Mouse (Mus musculus) liver, embryonic 13.5 days (tissue): ENCODE measurements around the gene P4ha1. TPM values are rescaled to one million over a fixed set of nuclear protein-coding genes. Genes with fewer than 3 reads are reported as not detected.

ENCODE experiments used
- ATAC-seq: fragments of 200-750 bp; cut with Nextera tagmentation; 2 replicates; pipeline ENCODE4 v1.8.0; 2017; ENCODE audit warnings: low read depth, mild to moderate bottlenecking, moderate number of reproducible peaks, moderate library complexity
- DNase-seq: peaks from one replicate; pipeline ENCODE4 v3.0.0; 2022
- H3K27ac ChIP-seq: fragments of 300-500 bp; sonication (generic); 2 replicates; pipeline ENCODE4 v1.5.1; 2015; ENCODE audit warnings: moderate library complexity, mild to moderate bottlenecking, inconsistent platforms
- H3K27me3 ChIP-seq: fragments of 300-500 bp; sonication (generic); 2 replicates; pipeline ENCODE4 v1.6.1; 2015; ENCODE audit warnings: mild to moderate bottlenecking, inconsistent platforms
- H3K36me3 ChIP-seq: fragments of 300-500 bp; sonication (generic); 2 replicates; pipeline ENCODE4 v1.6.1; 2015; ENCODE audit warnings: mild to moderate bottlenecking, inconsistent platforms
- H3K4me1 ChIP-seq: fragments of 300-500 bp; sonication (generic); replicated peaks from 2 replicates; pipeline ENCODE4 v1.6.1; 2015; ENCODE audit warnings: inconsistent platforms
- H3K4me2 ChIP-seq: fragments of 300-500 bp; sonication (generic); 2 replicates; pipeline ENCODE4 v1.6.1; 2015; ENCODE audit warnings: inconsistent platforms, mild to moderate bottlenecking, moderate library complexity
- H3K4me3 ChIP-seq: fragments of 300-500 bp; sonication (generic); replicated peaks from 2 replicates; pipeline ENCODE4 v1.5.1; 2015; ENCODE audit warnings: mild to moderate bottlenecking, inconsistent platforms
- H3K9ac ChIP-seq: fragments of 300-500 bp; sonication (generic); 2 replicates; pipeline ENCODE4 v1.6.1; 2015; ENCODE audit warnings: mild to moderate bottlenecking, inconsistent platforms
- H3K9me3 ChIP-seq: fragments of 300-500 bp; sonication (generic); replicated peaks from 2 replicates; pipeline ENCODE4 v1.6.1; 2016; ENCODE audit warnings: inconsistent platforms
- WGBS: fragments of 180-500 bp; shearing (Covaris S2); methylation state at CpG from one replicate; pipeline ENCODE4 v1.1.7; 2015; ENCODE audit not compliant: insufficient replicate concordance; 5-methylcytosine and 5-hydroxymethylcytosine counted together
- polyA plus RNA-seq: library from polyadenylated mRNA; unstranded; fragments of >200 nt; fragmentation: Nextera tagmentation; extraction: Ambion mirVana; gene quantifications from 2 replicates; pipeline ENCODE4 v1.2.1, GENCODE M21; 2015

The P4ha1 gene
- polyA plus RNA-seq, 1 experiment from 2014 or later: 13.9 TPM

- no peak overlapping the region for H3K4me2 ChIP-seq
- H3K4me1 ChIP-seq: peaks cover 20% of the 10 kb centered on the region
- WGBS: 51% methylated on average over 1 of the region's 1 CpGs
- no peak for DNase-seq
- H3K36me3 ChIP-seq: peaks cover 57% of the 10 kb centered on the region
- no peaks in the 10 kb centered on the region for H3K9me3 ChIP-seq
- H3K4me3 ChIP-seq: no peak overlapping the region
- H3K27ac ChIP-seq: no peak overlapping the region
- no peak overlapping the region for H3K9ac ChIP-seq
- ATAC-seq: no peak
- no peaks in the 10 kb centered on the region for H3K27me3 ChIP-seq
These were observed 30.0 kb downstream of the P4ha1 start for GRCm38 (mm10) chr10:59353065-59353464.

DNA sequence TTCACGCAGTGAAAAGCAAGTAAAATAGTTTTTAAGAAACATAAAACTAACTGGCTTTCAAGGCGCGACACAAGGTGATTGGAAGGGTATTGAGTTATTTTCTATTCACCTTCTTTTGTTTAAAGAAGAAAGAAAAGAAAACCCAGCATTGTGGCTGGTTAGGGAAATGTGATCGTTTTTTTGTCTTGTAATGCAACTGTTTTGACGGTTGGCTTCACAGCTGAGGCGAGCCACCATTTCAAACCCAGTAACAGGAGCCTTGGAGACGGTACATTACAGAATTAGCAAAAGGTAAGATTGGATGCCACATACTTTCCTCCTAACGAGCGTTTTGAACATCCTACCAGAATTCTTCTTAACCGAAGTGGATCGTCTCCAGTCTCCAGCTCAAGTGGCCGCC lies 31.0 kb downstream of the P4ha1 start:
- Histone ChIP-seq H3K4me1 (peaks cover 10% of the 10 kb centered on the region; the same call in 1 of the 2 replicates), H3K4me2 (no peak overlapping the region), H3K4me3 (no peak overlapping the region), H3K9ac (no peak overlapping the region), H3K27ac (peak overlapping the region; percentile 29; the same call in 1 of the 2 replicates), H3K36me3 (peaks cover 47% of the 10 kb centered on the region), H3K27me3 (no peaks in the 10 kb centered on the region), H3K9me3 (no peaks in the 10 kb centered on the region)
- ATAC-seq (no peak), DNase-seq (no peak)
- WGBS: 85% methylated on average over 12 of the region's 12 CpGs

- no peak overlapping the region for H3K27ac ChIP-seq
- DNase-seq (no peak), ATAC-seq (no peak)
- 78% methylated on average over 8 of the region's 8 CpGs for WGBS
- no peak overlapping the region for H3K9ac ChIP-seq
- H3K4me3 ChIP-seq: no peak overlapping the region
- peaks cover 8% of the 10 kb centered on the region; the same call in 1 of the 2 replicates for H3K4me1 ChIP-seq
- no peaks in the 10 kb centered on the region for H3K9me3 ChIP-seq
- H3K36me3 ChIP-seq: peaks cover 50% of the 10 kb centered on the region
- no peak overlapping the region for H3K4me2 ChIP-seq
- no peaks in the 10 kb centered on the region for H3K27me3 ChIP-seq
These were observed 31.9 kb downstream of the P4ha1 start for GRCm38 (mm10) chr10:59355020-59355419.

DNA sequence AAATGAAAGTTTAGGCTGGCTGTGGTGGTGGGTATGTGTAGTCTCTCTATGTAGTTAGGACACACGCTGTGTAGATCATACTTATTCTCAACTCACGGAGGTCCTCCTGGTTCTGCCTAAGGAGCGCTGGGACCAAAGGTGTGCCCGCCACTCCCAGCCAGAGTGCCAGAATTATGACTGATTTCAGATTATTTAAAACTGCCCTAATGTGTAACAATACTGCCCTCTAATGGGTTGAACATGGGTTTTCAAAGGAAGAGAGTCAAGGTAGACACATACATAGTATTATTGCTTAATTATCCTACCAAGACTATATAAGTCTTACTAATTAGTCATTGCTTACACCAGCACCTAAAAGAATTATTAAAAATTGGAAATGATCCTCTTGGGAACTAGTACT lies 35.6 kb downstream of the P4ha1 start:
- H3K27ac ChIP-seq: no peak overlapping the region
- ATAC-seq: no peak
- peaks cover 54% of the 10 kb centered on the region for H3K36me3 ChIP-seq
- WGBS: 72% methylated on average over 4 of the region's 4 CpGs
- H3K27me3 ChIP-seq: no peaks in the 10 kb centered on the region
- no peaks in the 10 kb centered on the region for H3K9me3 ChIP-seq
- DNase-seq: no peak
- peaks cover 12% of the 10 kb centered on the region for H3K4me1 ChIP-seq
- H3K4me2 ChIP-seq: no peak overlapping the region
- H3K9ac ChIP-seq: no peak overlapping the region
- H3K4me3 ChIP-seq: no peak overlapping the region

GRCm38 (mm10) chr10:59363208-59363607 lies 40.1 kb downstream of the P4ha1 start:
- H3K9me3 ChIP-seq: no peaks in the 10 kb centered on the region
- no peak overlapping the region for H3K4me3 ChIP-seq
- WGBS: 27% methylated on average over 2 of the region's 2 CpGs
- H3K36me3 ChIP-seq: peaks cover 72% of the 10 kb centered on the region
- H3K27ac ChIP-seq: peak overlapping the region; percentile 2; the same call in 1 of the 2 replicates
- DNase-seq (peak; percentile 13), ATAC-seq (peak; percentile 60)
- no peak overlapping the region for H3K4me2 ChIP-seq
- peaks cover 22% of the 10 kb centered on the region for H3K4me1 ChIP-seq
- H3K27me3 ChIP-seq: no peaks in the 10 kb centered on the region
- no peak overlapping the region for H3K9ac ChIP-seq

DNA sequence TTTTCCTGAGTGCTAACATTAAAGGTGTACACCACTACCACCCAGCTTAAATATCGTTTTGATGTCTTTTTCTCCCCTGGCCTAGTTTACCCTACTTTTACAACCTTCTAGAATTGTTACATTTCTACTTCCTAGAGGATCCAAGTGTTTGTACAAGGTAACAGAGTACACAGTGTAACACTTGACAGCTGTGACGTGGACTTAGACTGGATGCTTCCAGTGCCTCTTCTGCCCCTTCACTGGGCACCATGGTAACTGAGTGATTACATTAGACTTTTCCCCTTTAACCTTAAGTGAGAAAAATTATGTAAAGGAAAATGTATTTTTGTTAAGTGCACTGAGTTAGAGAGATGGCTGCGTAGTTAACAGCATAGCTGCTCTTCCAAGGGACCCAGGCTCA lies 41.5 kb downstream of the P4ha1 start:
- H3K36me3 ChIP-seq: peaks cover 83% of the 10 kb centered on the region
- no peak for DNase-seq
- WGBS: 77% methylated on average over 3 of the region's 3 CpGs
- H3K4me3 ChIP-seq: no peak overlapping the region
- no peak overlapping the region for H3K4me2 ChIP-seq
- ATAC-seq: no peak
- H3K4me1 ChIP-seq: peaks cover 22% of the 10 kb centered on the region
- H3K9ac ChIP-seq: no peak overlapping the region
- no peak overlapping the region for H3K27ac ChIP-seq
- H3K9me3 ChIP-seq: no peaks in the 10 kb centered on the region
- H3K27me3 ChIP-seq: no peaks in the 10 kb centered on the region

GRCm38 (mm10) chr10:59365804-59366589 lies 42.9 kb downstream of the P4ha1 start:
- H3K4me2 ChIP-seq: no peak overlapping the region
- peaks cover 22% of the 10 kb centered on the region for H3K4me1 ChIP-seq
- no peaks in the 10 kb centered on the region for H3K9me3 ChIP-seq
- H3K4me3 ChIP-seq: no peak overlapping the region
- DNase-seq: no peak
- H3K27me3 ChIP-seq: no peaks in the 10 kb centered on the region
- peak overlapping the region; percentile 47 for H3K27ac ChIP-seq
- H3K36me3 ChIP-seq: peaks cover 88% of the 10 kb centered on the region
- no peak overlapping the region for H3K9ac ChIP-seq
- 70% methylated on average over 5 of the region's 5 CpGs for WGBS
- 0 out of 2 replicates have a peak, but pooled peaks have one; percentile 36 for ATAC-seq

DNA sequence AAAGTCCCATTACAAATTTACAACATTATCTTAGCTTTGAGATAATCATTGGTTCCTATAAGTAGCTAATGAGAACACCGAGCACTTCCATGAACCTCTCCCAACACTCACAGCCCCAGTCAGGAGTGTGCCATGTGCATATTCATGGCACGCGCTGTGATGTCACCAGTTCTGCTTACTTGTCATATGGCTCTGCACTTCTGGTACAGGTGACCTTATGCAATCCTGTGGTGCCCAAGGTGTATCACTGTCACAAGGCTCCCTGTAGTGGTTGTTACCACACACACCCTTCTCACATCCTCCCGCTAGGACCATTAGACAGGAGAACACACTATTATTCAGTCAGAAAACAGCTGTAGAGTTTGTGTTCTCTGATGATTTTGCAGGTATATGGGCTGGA lies 43.6 kb downstream of the P4ha1 start:
- ATAC-seq (no peak), DNase-seq (no peak)
- H3K27me3 ChIP-seq: no peaks in the 10 kb centered on the region
- WGBS: 91% methylated on average over 4 of the region's 4 CpGs
- H3K4me2 ChIP-seq: no peak overlapping the region
- H3K4me1 ChIP-seq: peaks cover 22% of the 10 kb centered on the region
- H3K36me3 ChIP-seq: peaks cover 90% of the 10 kb centered on the region
- H3K9me3 ChIP-seq: no peaks in the 10 kb centered on the region
- H3K9ac ChIP-seq: no peak overlapping the region
- no peak overlapping the region for H3K27ac ChIP-seq
- no peak overlapping the region for H3K4me3 ChIP-seq

DNA sequence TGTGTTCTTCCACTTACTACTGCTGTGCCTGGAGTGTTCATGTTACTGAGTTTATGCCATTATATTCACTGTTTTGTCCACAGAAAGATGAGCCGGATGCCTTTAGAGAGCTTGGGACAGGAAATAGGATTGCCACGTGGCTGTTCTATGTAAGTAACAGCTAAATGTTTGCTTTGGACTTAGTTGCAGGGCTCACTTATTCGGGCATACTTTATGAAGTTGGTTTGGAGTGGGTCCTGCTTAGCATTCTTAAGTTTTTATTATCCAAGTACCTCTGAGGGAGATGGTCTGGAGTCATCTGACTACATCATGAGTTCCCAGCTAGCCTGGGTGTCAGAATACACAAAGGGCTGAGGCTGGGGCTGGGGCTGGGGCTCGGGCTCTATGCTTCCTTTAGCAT lies 44.1 kb downstream of the P4ha1 start:
- ATAC-seq (no peak), DNase-seq (no peak)
- Histone ChIP-seq H3K4me2 (no peak overlapping the region), H3K36me3 (peaks cover 89% of the 10 kb centered on the region), H3K4me3 (no peak overlapping the region), H3K27ac (no peak overlapping the region), H3K27me3 (no peaks in the 10 kb centered on the region), H3K4me1 (peaks cover 22% of the 10 kb centered on the region), H3K9ac (no peak overlapping the region), H3K9me3 (no peaks in the 10 kb centered on the region)
- WGBS: 76% methylated on average over 4 of the region's 4 CpGs

DNA sequence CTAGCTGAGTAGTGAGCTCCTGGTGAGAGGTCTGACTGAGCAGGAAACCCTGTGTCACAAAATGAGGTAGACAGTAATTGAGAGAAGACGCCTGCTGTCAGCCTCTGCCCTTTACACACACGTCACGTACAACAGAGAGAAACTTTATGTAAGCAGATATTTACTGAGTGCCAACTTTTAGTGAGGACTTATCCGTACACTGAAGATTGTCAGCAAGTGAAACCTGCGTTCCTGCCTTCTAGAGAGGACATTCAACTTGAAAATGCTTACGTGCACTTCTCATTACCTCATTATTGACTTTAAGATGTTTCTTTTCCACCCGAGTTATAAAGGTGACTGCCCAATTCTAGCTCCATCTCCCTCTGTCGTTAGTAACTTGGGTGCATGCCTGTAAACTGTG lies 45.6 kb downstream of the P4ha1 start:
- H3K27me3 ChIP-seq: no peaks in the 10 kb centered on the region
- peaks cover 86% of the 10 kb centered on the region for H3K36me3 ChIP-seq
- H3K9ac ChIP-seq: no peak overlapping the region
- WGBS: 79% methylated on average over 8 of the region's 8 CpGs
- no peak overlapping the region for H3K4me2 ChIP-seq
- DNase-seq: no peak
- H3K4me3 ChIP-seq: no peak overlapping the region
- peaks cover 10% of the 10 kb centered on the region for H3K4me1 ChIP-seq
- H3K9me3 ChIP-seq: no peaks in the 10 kb centered on the region
- H3K27ac ChIP-seq: no peak overlapping the region
- no peak for ATAC-seq

GRCm38 (mm10) chr10:59369426-59369825 lies 46.3 kb downstream of the P4ha1 start:
- no peak overlapping the region for H3K4me3 ChIP-seq
- no peak for DNase-seq
- no peaks in the 10 kb centered on the region for H3K27me3 ChIP-seq
- no peak for ATAC-seq
- no peak overlapping the region for H3K4me2 ChIP-seq
- 74% methylated on average over 9 of the region's 9 CpGs for WGBS
- no peak overlapping the region for H3K9ac ChIP-seq
- H3K4me1 ChIP-seq: peaks cover 10% of the 10 kb centered on the region
- no peak overlapping the region for H3K27ac ChIP-seq
- no peaks in the 10 kb centered on the region for H3K9me3 ChIP-seq
- peaks cover 84% of the 10 kb centered on the region for H3K36me3 ChIP-seq

DNA sequence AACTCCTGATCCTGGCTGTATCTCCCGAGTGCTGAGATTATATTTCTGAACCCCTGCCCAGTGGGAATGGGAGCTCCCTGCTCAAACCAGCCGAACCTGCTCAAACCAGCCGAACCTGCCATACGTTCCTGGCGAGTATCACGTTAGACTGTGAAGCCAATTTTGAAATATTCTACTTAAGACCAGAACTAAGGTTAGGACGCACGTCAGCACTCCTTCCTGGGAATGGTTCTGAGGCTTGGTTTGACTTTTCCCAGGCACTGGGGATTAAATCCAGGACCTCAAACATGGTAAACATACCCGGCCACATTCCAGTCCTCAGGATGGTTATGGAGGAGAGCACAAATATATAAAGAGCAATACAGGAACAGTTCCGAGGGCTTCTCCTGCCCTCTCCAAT lies 54.8 kb downstream of the P4ha1 start:
- Histone ChIP-seq H3K27me3 (no peaks in the 10 kb centered on the region), H3K9ac (no peak overlapping the region), H3K9me3 (no peaks in the 10 kb centered on the region), H3K4me2 (no peak overlapping the region), H3K36me3 (peaks cover 13% of the 10 kb centered on the region), H3K27ac (no peak overlapping the region), H3K4me3 (no peak overlapping the region), H3K4me1 (peaks cover 19% of the 10 kb centered on the region)
- WGBS: 76% methylated on average over 10 of the region's 10 CpGs
- ATAC-seq: no peak
- no peak for DNase-seq
